Mouse (Mus musculus): ENCODE results near the gene Sinhcaf.

Sinhcaf gene

GRCm38 (mm10) chr6:148916817-148917216 is 29.4 kb downstream of the Sinhcaf start:
- no peak for TF ChIP-seq GATA4 (IDR thresholded peaks at IDR 0.05; ENCODE audit: insufficient replicate concordance, low read length)

- TF ChIP-seq GATA4 (IDR thresholded peaks at IDR 0.05; ENCODE audit: insufficient replicate concordance, low read length), result no peak
Observed at GRCm38 (mm10) chr6:148913938-148914337, 32.3 kb downstream of the Sinhcaf start.

GRCm38 (mm10) chr6:148906958-148907357 is 39.3 kb downstream of the Sinhcaf start:
- TF ChIP-seq GATA4 (IDR thresholded peaks at IDR 0.05; ENCODE audit: insufficient replicate concordance, low read length), result no peak

GRCm38 (mm10) chr6:148902728-148903127 is 43.5 kb downstream of the Sinhcaf start:
- TF ChIP-seq GATA4 (IDR thresholded peaks at IDR 0.05; ENCODE audit: insufficient replicate concordance, low read length), result no peak

GRCm38 (mm10) chr6:148896507-148896851 is 49.8 kb downstream of the Sinhcaf start:
- TF ChIP-seq GATA4 (IDR thresholded peaks at IDR 0.05; ENCODE audit: insufficient replicate concordance, low read length), result no peak

- TF ChIP-seq GATA4 (IDR thresholded peaks at IDR 0.05; ENCODE audit: insufficient replicate concordance, low read length), result no peak; the same call in 1 of the 2 replicates
Observed at GRCm38 (mm10) chr6:148895773-148896506, 50.3 kb downstream of the Sinhcaf start, which contains the start of gene Caprin2. TSS of gene Caprin2 (minus strand) at chr6:148896237.

GRCm38 (mm10) chr6:148894888-148895772 is 51.1 kb downstream of the Sinhcaf start:
- TF ChIP-seq GATA4 (IDR thresholded peaks at IDR 0.05; ENCODE audit: insufficient replicate concordance, low read length), result no peak

- TF ChIP-seq GATA4 (IDR thresholded peaks at IDR 0.05; ENCODE audit: insufficient replicate concordance, low read length), result no peak
Observed at GRCm38 (mm10) chr6:148873911-148874310, 72.4 kb downstream of the Sinhcaf start.
